In the genomic region with DNA sequence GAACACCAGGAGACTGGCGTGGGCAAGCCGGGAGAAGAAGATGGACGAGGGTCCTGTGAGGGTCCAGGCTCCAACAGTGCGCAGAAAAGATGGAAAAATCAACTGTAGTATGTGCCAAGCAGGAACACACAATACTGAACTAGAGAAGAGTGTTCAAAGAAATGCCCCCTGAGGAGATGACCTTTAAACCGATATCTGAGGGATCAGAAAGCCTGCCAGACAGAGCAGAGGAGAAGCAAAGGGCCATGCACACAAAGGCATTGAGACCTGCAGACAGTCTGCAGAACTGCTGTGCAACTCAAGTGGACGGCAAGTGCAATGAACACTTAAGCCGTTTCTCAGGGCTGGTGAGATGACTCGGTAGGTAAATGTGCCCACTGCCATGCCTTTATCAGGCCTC, we compare ENCODE assay signal across 25 mouse cellular contexts.
"Had no signal": no experiment of that assay in that cellular context is flagged by ENCODE, and none has a peak within 500 bp of the region (broad histone marks: within the 10 kb centered on the region; RNA-seq: fewer than 3 reads in every experiment).

No protein-coding gene starts in this region.

- H3K27ac ChIP-seq: gastrocnemius, adult 2 months; heart, embryonic 10.5 days; hindbrain, embryonic 12.5 days; hindbrain, embryonic 15.5 days; intestine, embryonic 15.5 days; kidney, embryonic 15.5 days; kidney, postnatal 0 days; layer of hippocampus, adult 2 months; left cerebral cortex, adult 2 months; limb, embryonic 12.5 days; liver, embryonic 13.5 days; liver, embryonic 15.5 days had no signal

- ATAC-seq: inflammation-experienced regulatory T-cells, adult 6 months; intestine, embryonic 15.5 days; intestine, postnatal 0 days; liver, postnatal 0 days had no signal

- H3K4me1 ChIP-seq: hindbrain, embryonic 15.5 days; liver, embryonic 13.5 days; liver, embryonic 15.5 days had no signal

- H3K27me3 ChIP-seq: heart, embryonic 12.5 days; hindbrain, embryonic 12.5 days; hindbrain, embryonic 15.5 days; intestine, embryonic 15.5 days; kidney, embryonic 15.5 days; limb, embryonic 12.5 days; liver, embryonic 13.5 days; liver, embryonic 15.5 days had no signal

- H3K4me2 ChIP-seq: heart, embryonic 12.5 days; hindbrain, embryonic 12.5 days; hindbrain, embryonic 15.5 days; intestine, embryonic 15.5 days; kidney, embryonic 15.5 days; limb, embryonic 12.5 days; liver, embryonic 11.5 days; liver, embryonic 13.5 days; liver, embryonic 15.5 days had no signal

- H3K36me3 ChIP-seq: hindbrain, embryonic 12.5 days; intestine, embryonic 15.5 days had no signal

- H3K9me3 ChIP-seq: heart, embryonic 10.5 days; heart, embryonic 12.5 days; hindbrain, embryonic 12.5 days; hindbrain, embryonic 15.5 days; intestine, embryonic 15.5 days; kidney, embryonic 15.5 days; limb, embryonic 10.5 days; limb, embryonic 12.5 days; liver, embryonic 13.5 days; liver, embryonic 15.5 days had no signal

- DNase-seq: gastrocnemius, adult 2 months; gastrocnemius, postnatal 10 days; gastrocnemius, postnatal 25 days; heart, adult 18-20 months; heart, postnatal 10 days; heart, postnatal 4 days; kidney, postnatal 14 days; liver; liver, embryonic 13.5 days; liver, postnatal 0 days had no signal

- H3K4me3 ChIP-seq: gastrocnemius, adult 2 months; heart, embryonic 10.5 days; heart, embryonic 12.5 days; hindbrain, embryonic 12.5 days; hindbrain, embryonic 15.5 days; intestine, embryonic 15.5 days; kidney, embryonic 15.5 days; layer of hippocampus, adult 2 months; left cerebral cortex, adult 2 months; limb, embryonic 10.5 days; limb, embryonic 12.5 days; liver, embryonic 13.5 days; liver, embryonic 15.5 days had no signal

- H3K9ac ChIP-seq: heart, embryonic 12.5 days; hindbrain, embryonic 12.5 days; hindbrain, embryonic 15.5 days; intestine, embryonic 15.5 days; kidney, embryonic 15.5 days; limb, embryonic 12.5 days; liver, embryonic 13.5 days; liver, embryonic 15.5 days; liver, postnatal 0 days had no signal
